Mouse (Mus musculus): ENCODE measurements around the gene Stap2.

GRCm38 (mm10) chr17:55976255-55976862 is 29.0 kb downstream of the Stap2 start:
- TF ChIP-seq CTCF (IDR thresholded peaks at IDR 0.05; ENCODE audit: control insufficient read depth, insufficient read depth, low read length) (peak; percentile 80), POLR2A (IDR thresholded peaks at IDR 0.05; ENCODE audit: borderline replicate concordance, control insufficient read depth, low read depth, low read length) (no peak)
